In the genomic region with DNA sequence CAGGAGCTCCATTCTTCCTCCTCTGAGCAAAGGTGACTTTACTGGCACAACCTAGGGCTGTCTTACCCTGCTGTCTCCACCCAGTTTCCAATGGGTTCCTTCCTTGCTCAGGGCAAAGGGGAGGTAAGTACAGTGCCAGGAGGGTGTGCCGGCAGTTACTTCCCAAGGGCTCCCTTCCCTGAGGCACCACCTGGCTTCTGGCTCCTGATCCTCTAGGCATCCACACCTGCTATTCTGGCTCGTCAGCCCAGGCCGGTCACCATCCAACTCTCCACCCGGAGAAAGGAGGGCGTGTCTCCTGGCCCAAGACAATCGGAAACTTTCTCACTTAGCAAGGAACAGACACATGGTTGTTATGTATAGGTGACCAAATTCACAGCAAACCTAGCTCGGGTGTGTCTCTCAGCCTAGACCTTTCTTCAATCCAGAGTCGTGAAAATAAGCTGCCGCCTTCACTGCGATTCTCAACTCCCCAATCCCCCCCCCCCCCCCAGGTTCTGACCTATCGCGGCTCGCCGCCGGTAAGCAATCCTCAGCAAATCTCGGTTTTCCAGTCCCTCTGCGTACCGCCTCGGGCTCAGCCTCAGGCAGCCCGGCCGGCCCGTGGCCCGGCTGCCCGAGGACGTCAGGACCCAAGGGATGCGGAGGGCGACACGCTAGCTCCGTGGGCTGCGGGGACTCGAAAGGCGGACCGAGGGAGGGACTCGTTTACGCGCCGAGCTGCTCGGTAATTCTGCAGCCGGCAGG, we compare ENCODE assay signal across 7 mouse cellular contexts. TPM values are rescaled to one million over a fixed set of nuclear protein-coding genes. Genes with fewer than 3 reads are reported as not detected.
DNase-seq lines count a peak whose midpoint lies in the region; ATAC-seq and TF ChIP-seq lines count a peak whose summit lies in the region.

No protein-coding gene starts in this region.

- 2% methylated on average over 39 of the region's 39 CpGs for WGBS in forebrain, embryonic 11.5 days
- under 1% methylated on average over 37 of the region's 39 CpGs for WGBS in intestine, embryonic 14.5 days
- WGBS in liver, embryonic 16.5 days (ENCODE audit: insufficient replicate concordance) = 1% methylated on average over 37 of the region's 39 CpGs
- under 1% methylated on average over 39 of the region's 39 CpGs for WGBS in stomach, postnatal 0 days

- H3K4me1 ChIP-seq in CH12.LX (ENCODE audit: control insufficient read depth in 1 of 2, insufficient read depth in 2 of 2) = peaks cover 13 to 16% of the 10 kb centered on the region in 2 experiments
- H3K4me1 ChIP-seq in forebrain, embryonic 11.5 days (replicated peaks; ENCODE audit: control insufficient read depth, insufficient read depth, low read length) = peaks cover 45% of the 10 kb centered on the region
- peaks cover 70% of the 10 kb centered on the region for H3K4me1 ChIP-seq in intestine, embryonic 14.5 days (replicated peaks; ENCODE audit: control insufficient read depth, insufficient read depth, low read length)
- peaks cover 29% of the 10 kb centered on the region for H3K4me1 ChIP-seq in liver, embryonic 16.5 days (ENCODE audit: control insufficient read depth, low read depth, low read length)
- H3K4me1 ChIP-seq in stomach, postnatal 0 days (replicated peaks; ENCODE audit: control insufficient read depth, insufficient read depth) = peaks cover 35% of the 10 kb centered on the region

- ATAC-seq in forebrain, embryonic 11.5 days (replicated peaks; ENCODE audit: low FRiP score) = peak; percentile 53
- ATAC-seq in intestine, embryonic 14.5 days (replicated peaks; ENCODE audit: low FRiP score, low TSS enrichment, low read depth) = peak; percentile 45
- ATAC-seq in liver, embryonic 16.5 days (ENCODE audit: low read depth) = no peak
- peak; percentile 79 for ATAC-seq in stomach, postnatal 0 days (ENCODE audit: low FRiP score, low TSS enrichment)

- peak overlapping the region; percentile 50 to 77 (median 57) for H3K4me3 ChIP-seq in CH12.LX (replicated peaks in 1 of 3; ENCODE audit: low read depth in 2 of 3, low read length in 2 of 3, poor library complexity in 1 of 3)
- peak overlapping the region; percentile 74 for H3K4me3 ChIP-seq in forebrain, embryonic 11.5 days (ENCODE audit: low read depth, low read length)
- peak overlapping the region; percentile 86 for H3K4me3 ChIP-seq in intestine, embryonic 14.5 days (ENCODE audit: low read depth, low read length)
- H3K4me3 ChIP-seq in liver, embryonic 16.5 days (ENCODE audit: low read depth, low read length) = peak overlapping the region; percentile 66
- peak overlapping the region; percentile 75 for H3K4me3 ChIP-seq in stomach, postnatal 0 days (ENCODE audit: low read depth, low read length)

- H3K79me2 ChIP-seq in CH12.LX (replicated peaks; ENCODE audit: control insufficient read depth, extremely low read depth, insufficient read depth, poor library complexity, severe bottlenecking) = no peaks in the 10 kb centered on the region

- no peak for TF ChIP-seq RAD21 in CH12.LX (IDR thresholded peaks at IDR 0.05; ENCODE audit: low read depth, low read length)

- peak overlapping the region; percentile 88 for H3K4me2 ChIP-seq in CH12.LX (ENCODE audit: insufficient read depth, low read depth, poor library complexity, severe bottlenecking)
- peak overlapping the region; percentile 94 for H3K4me2 ChIP-seq in forebrain, embryonic 11.5 days (ENCODE audit: low read depth, low read length, severe bottlenecking)
- H3K4me2 ChIP-seq in intestine, embryonic 14.5 days (ENCODE audit: low read length) = peak overlapping the region; percentile 77
- peak overlapping the region; percentile 85 for H3K4me2 ChIP-seq in liver, embryonic 16.5 days (ENCODE audit: low read depth, low read length)
- H3K4me2 ChIP-seq in stomach, postnatal 0 days (replicated peaks; ENCODE audit: low read depth) = peak overlapping the region; percentile 79

- H3K36me3 ChIP-seq in CH12.LX (replicated peaks in 1 of 2; ENCODE audit: control insufficient read depth in 1 of 2, insufficient read depth in 1 of 2, low read length in 1 of 2) = no peaks in the 10 kb centered on the region
- no peaks in the 10 kb centered on the region for H3K36me3 ChIP-seq in forebrain, embryonic 11.5 days (ENCODE audit: control insufficient read depth, insufficient read depth, low read length)
- H3K36me3 ChIP-seq in intestine, embryonic 14.5 days (ENCODE audit: control insufficient read depth, insufficient read depth, low read length) = no peaks in the 10 kb centered on the region
- H3K36me3 ChIP-seq in liver, embryonic 16.5 days (ENCODE audit: control insufficient read depth, insufficient read depth) = no peaks in the 10 kb centered on the region
- H3K36me3 ChIP-seq in stomach, postnatal 0 days (ENCODE audit: control insufficient read depth, insufficient read depth, low read length) = no peaks in the 10 kb centered on the region

- TF ChIP-seq EP300 in CH12.LX (IDR thresholded peaks at IDR 0.05; ENCODE audit: low read length) = no peak
- TF ChIP-seq EP300 in stomach, postnatal 0 days (optimal IDR thresholded peaks at IDR 0.05) = no peak

- DNase-seq in 3T3-L1 (ENCODE audit: low read depth, low spot score) (peak; percentile 57), CH12.LX (ENCODE audit: extremely low read depth) (no peak)
- DNase-seq in forebrain, embryonic 11.5 days (ENCODE audit: low spot score) = no peak
- peak; percentile 72 for DNase-seq in intestine, embryonic 14.5 days (ENCODE audit: low spot score)
- DNase-seq in stomach, postnatal 0 days (ENCODE audit: low spot score) = peak; percentile 87
- DNase-seq in adrenal gland, postnatal 4 days (ENCODE audit: low spot score in 2 of 2) = no peak

- no peak for TF ChIP-seq POLR2A in CH12.LX (IDR thresholded peaks at IDR 0.05; ENCODE audit: low read depth, low read length)

- peak overlapping the region; percentile 57 for H3K9ac ChIP-seq in CH12.LX (ENCODE audit: insufficient read depth, low read depth)
- H3K9ac ChIP-seq in forebrain, embryonic 11.5 days (ENCODE audit: low read length) = peak overlapping the region; percentile 81
- H3K9ac ChIP-seq in intestine, embryonic 14.5 days (ENCODE audit: low read length) = peak overlapping the region; percentile 80
- H3K9ac ChIP-seq in liver, embryonic 16.5 days (ENCODE audit: low read depth, low read length) = peak overlapping the region; percentile 70
- H3K9ac ChIP-seq in stomach, postnatal 0 days (ENCODE audit: low read length) = peak overlapping the region; percentile 91

- TF ChIP-seq CTCF in CH12.LX (conservative IDR thresholded peaks at IDR 0.05 in 1 of 2, IDR thresholded peaks at IDR 0.05 in 1 of 2; ENCODE audit: low read depth in 2 of 2, low read length in 2 of 2) = no peak
- 0 out of 2 replicates have a peak, but pooled peaks have one; percentile 19 for TF ChIP-seq CTCF in stomach, postnatal 0 days (IDR thresholded peaks at IDR 0.05; ENCODE audit: low read depth)

- no peak overlapping the region for H3K27ac ChIP-seq in CH12.LX (ENCODE audit: insufficient read depth, low read depth)
- H3K27ac ChIP-seq in forebrain, embryonic 11.5 days (ENCODE audit: low read depth, low read length) = peak overlapping the region; percentile 59; the same call in 1 of the 2 replicates
- H3K27ac ChIP-seq in intestine, embryonic 14.5 days (ENCODE audit: low read depth) = peak overlapping the region; percentile 86
- H3K27ac ChIP-seq in liver, embryonic 16.5 days (ENCODE audit: low read length) = peak overlapping the region; percentile 51
- peak overlapping the region; percentile 97 for H3K27ac ChIP-seq in stomach, postnatal 0 days (replicated peaks)

- in situ Hi-C loops in CH12.LX (cut with MboI; ENCODE audit: low pct_ligation_motif_present, low pct_unique_long_range_greater_than_20kb, low sequenced_read_pairs) = loop anchor here (10.0 kb wide), 1 partner anchor 103 kb away; no protein-coding TSS in a partner anchor

- H3K9me3 ChIP-seq in CH12.LX (replicated peaks; ENCODE audit: low read length) = no peaks in the 10 kb centered on the region
- H3K9me3 ChIP-seq in forebrain, embryonic 11.5 days (ENCODE audit: control insufficient read depth, low read length) = no peaks in the 10 kb centered on the region
- no peaks in the 10 kb centered on the region for H3K9me3 ChIP-seq in intestine, embryonic 14.5 days (ENCODE audit: control insufficient read depth, low read length)
- no peaks in the 10 kb centered on the region for H3K9me3 ChIP-seq in liver, embryonic 16.5 days (replicated peaks; ENCODE audit: control insufficient read depth, low read length)
- H3K9me3 ChIP-seq in stomach, postnatal 0 days (ENCODE audit: control insufficient read depth, low read length) = no peaks in the 10 kb centered on the region

- dilution Hi-C loops in CH12.LX (cut with MboI; ENCODE audit: extremely low pct_ligation_motif_present, extremely low pct_unique_long_range_greater_than_20kb, low sequenced_read_pairs) = no loop called here

- H3K27me3 ChIP-seq in CH12.LX (replicated peaks) = peaks cover 72% of the 10 kb centered on the region
- no peaks in the 10 kb centered on the region for H3K27me3 ChIP-seq in forebrain, embryonic 11.5 days (ENCODE audit: control insufficient read depth, insufficient read depth, low read length)
- no peaks in the 10 kb centered on the region for H3K27me3 ChIP-seq in intestine, embryonic 14.5 days (replicated peaks; ENCODE audit: control insufficient read depth, insufficient read depth, low read length)
- H3K27me3 ChIP-seq in liver, embryonic 16.5 days (ENCODE audit: control insufficient read depth, insufficient read depth, low read depth, low read length) = peaks cover 43% of the 10 kb centered on the region
- no peaks in the 10 kb centered on the region for H3K27me3 ChIP-seq in stomach, postnatal 0 days (ENCODE audit: control insufficient read depth, insufficient read depth, low read length)

RNA-seq across cellular contexts. Expression of gene Bcar1, which starts 12.2 kb away (rescaled TPM):
- 1.2 and 2.1 TPM in 2 replicates for total RNA-seq in CH12.LX (2012; rRNA removed)
- 0.74 and 0.97 TPM in 2 replicates for total RNA-seq in CH12.LX (2014; rRNA removed)
- 1.2 and 1.5 TPM in 2 replicates for polyA plus RNA-seq in CH12.LX (2012; ENCODE audit: insufficient read length, low read depth)
- polyA plus RNA-seq in forebrain, embryonic 11.5 days (2014; fragmentation: Nextera tagmentation; extraction: Ambion mirVana) = 60.1 and 60.8 TPM in 2 replicates
- 50.2 and 54.2 TPM in 2 replicates for polyA plus RNA-seq in intestine, embryonic 14.5 days (2014; fragmentation: Nextera tagmentation; extraction: Ambion mirVana)
- 9.5 and 13.1 TPM in 2 replicates for polyA plus RNA-seq in liver, embryonic 16.5 days (2015; fragmentation: Nextera tagmentation; extraction: Ambion mirVana)
- polyA plus RNA-seq in stomach, postnatal 0 days (2015; fragmentation: Nextera tagmentation; extraction: Ambion mirVana) = 22.6 and 27.4 TPM in 2 replicates
- 10 to 100 TPM; 94.4 to 94.5 TPM for total RNA-seq in adrenal gland, postnatal 4 days (2021)

RNA-seq across cellular contexts. Expression of gene Ctrb1, which starts 40.6 kb away (rescaled TPM):
- total RNA-seq in CH12.LX (2012; rRNA removed) (not detected in 2 replicates), CH12.LX (2014; rRNA removed) (not detected in 2 replicates)
- not detected in 2 replicates for polyA plus RNA-seq in CH12.LX (2012; ENCODE audit: insufficient read length, low read depth)
- polyA plus RNA-seq in forebrain, embryonic 11.5 days (2014; fragmentation: Nextera tagmentation; extraction: Ambion mirVana) = not detected in 2 replicates
- 387 TPM in 1 of 2 replicates, not detected in the other for polyA plus RNA-seq in intestine, embryonic 14.5 days (2014; fragmentation: Nextera tagmentation; extraction: Ambion mirVana)
- polyA plus RNA-seq in liver, embryonic 16.5 days (2015; fragmentation: Nextera tagmentation; extraction: Ambion mirVana) = 7.7 and 58.8 TPM in 2 replicates
- 20.2 and 24.1 TPM in 2 replicates for polyA plus RNA-seq in stomach, postnatal 0 days (2015; fragmentation: Nextera tagmentation; extraction: Ambion mirVana)
- 1,000 to 10,000 TPM in 1 of 2 experiments, 1 to 10 TPM in 1; 1.1 to 5,957 TPM for total RNA-seq in adrenal gland, postnatal 4 days (2021)

Comparison
In these comparisons a context has a peak if more than half of its experiments do, and no peak if none do; other contexts are left out.
1. DNase-seq: peak in 3T3-L1 (single experiment), intestine, embryonic 14.5 days (single experiment) and stomach, postnatal 0 days (single experiment); none in CH12.LX (single experiment), forebrain, embryonic 11.5 days (single experiment) and adrenal gland, postnatal 4 days (0 of 2).
2. Peak in every context shown above with its lines, with median percentiles within 50 percentile points of each other: H3K4me2 ChIP-seq, H3K4me3 ChIP-seq and H3K9ac ChIP-seq.